Mouse (Mus musculus) cerebellum, adult 18-20 months (tissue): ENCODE data around the gene Msrb3.
"Not testable (repeated sequence)": the region's sequence is repeated elsewhere in the genome, so short reads cannot be mapped to it uniquely, and the experiment has no call there.

Experiments
- DNase-seq, 2 experiments: peaks; one replicate each; pipeline ENCODE4 v3.0.0; 2021

Msrb3 gene

DNA sequence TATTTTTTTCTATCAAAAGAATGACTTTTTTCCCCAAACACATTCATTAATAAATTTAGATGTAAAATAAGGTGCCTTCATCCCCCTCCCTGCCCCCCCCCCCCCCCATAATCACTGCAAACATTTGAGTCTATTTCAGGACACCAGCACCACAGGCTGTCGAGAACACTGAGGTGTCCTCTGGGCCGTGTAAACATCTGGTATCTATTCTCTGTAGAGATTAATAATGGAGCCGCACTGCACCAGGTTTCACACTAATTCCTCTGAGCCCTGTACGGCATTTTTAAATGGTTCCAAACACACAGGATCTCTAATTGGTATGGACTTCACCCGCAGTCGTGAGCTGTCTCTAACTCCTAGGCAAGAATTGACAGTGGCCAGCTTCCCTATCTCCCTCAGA, 97.8 kb downstream of the Msrb3 start:
- no peak for DNase-seq

- no peak for DNase-seq
These were observed 99.4 kb downstream of the Msrb3 start for GRCm38 (mm10) chr10:120799479-120799878.

DNA sequence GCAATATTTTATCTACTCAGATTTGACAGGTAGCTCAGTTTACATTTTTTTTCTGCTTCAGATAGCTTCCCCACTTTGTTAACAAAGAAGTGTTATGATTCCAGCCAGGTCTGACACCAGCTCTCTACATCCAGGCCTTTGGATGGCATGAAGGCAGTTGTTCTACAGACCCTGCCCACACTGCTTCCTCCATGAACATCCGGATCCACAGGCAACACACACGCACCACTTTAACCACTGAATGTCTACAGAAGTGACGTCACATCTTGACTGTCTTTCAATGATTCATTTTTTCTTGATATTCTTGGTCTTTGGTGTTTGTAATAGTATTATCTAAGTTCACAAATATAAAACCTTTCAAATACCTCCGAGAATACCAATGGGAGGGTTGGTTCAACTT, 102.2 kb downstream of the Msrb3 start:
- no peak for DNase-seq

GRCm38 (mm10) chr10:120794391-120794817, 104.5 kb downstream of the Msrb3 start:
- no peak for DNase-seq

DNA sequence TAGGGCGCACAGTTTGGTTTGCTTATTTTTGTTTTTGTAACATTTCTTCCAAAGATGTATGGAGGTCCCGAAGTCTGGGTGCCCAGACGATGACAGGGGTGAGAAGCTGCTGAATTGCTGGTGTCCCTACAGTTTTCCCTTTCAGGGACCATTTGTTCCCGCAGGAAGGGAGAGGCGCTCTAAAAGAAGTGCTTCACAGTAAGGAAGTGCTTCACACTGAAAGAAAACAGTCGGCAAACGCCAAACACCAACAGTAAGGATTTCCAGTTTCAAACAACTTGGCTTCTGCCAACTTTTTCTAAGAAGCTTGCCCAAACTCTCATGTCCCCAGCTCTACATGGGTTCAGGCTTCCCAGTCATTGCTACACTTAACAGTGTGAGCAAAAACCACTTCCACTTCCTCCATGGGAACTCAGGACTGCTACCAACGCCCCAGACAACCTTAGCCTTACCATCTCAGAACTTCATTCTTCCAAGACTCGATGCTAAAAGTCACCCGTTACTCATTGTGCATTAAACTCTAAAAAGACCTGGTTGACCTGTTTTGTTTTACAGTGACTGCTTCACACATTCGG, 106.6 kb downstream of the Msrb3 start:
- DNase-seq = no peak

DNA sequence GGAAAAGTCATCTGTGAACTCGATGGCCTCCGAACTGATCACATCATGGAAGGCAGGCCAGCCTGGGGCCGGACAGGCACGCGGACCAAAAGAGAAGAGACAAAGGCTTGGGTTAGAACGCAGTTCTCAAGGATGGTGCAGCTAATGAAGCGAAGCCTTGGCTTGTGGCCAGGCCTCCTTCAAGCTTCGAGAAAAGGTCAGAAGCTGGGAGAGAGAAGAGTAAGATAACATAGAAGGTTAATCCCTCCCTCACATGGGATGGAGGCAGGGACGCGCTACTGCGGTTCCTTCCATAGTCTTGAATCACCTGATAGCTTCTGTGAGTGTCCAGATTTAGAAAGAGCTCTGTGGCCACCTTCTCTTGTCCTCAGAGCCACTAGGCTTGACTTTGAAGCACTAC, 107.5 kb downstream of the Msrb3 start:
- no peak for DNase-seq

DNA sequence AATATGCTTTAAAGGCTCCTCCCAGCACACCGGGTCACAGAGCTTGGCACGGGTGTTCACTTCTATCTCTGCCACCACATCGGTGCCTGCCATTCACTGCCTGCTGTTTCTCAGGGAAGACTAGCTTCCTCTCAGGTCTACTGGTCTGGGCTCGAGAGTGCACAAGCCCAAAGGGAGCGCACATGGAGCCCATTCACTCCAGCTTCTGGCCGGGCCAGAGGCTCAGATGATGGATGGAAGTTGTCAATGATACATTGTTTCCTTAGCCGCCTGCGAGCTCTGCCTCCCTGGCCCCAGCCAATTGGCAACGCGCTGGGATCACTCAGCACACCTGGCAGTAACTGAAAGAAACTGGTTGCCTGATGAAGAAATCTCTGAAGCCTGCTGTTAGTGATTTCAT, 111.7 kb downstream of the Msrb3 start:
- no peak for DNase-seq

GRCm38 (mm10) chr10:120784516-120784915, 114.4 kb downstream of the Msrb3 start:
- DNase-seq = no peak

GRCm38 (mm10) chr10:120783393-120783792, 115.5 kb downstream of the Msrb3 start:
- DNase-seq = no peak

- no peak for DNase-seq
These were observed 121.4 kb downstream of the Msrb3 start for GRCm38 (mm10) chr10:120777499-120777898.

GRCm38 (mm10) chr10:120775361-120775760, 123.5 kb downstream of the Msrb3 start:
- DNase-seq = no peak

- no peak for DNase-seq
These were observed 131.5 kb downstream of the Msrb3 start for GRCm38 (mm10) chr10:120767418-120767817.

GRCm38 (mm10) chr10:120765398-120765797, 133.5 kb downstream of the Msrb3 start:
- no peak for DNase-seq

GRCm38 (mm10) chr10:120763656-120764466, 135.0 kb downstream of the Msrb3 start:
- DNase-seq = no peak

GRCm38 (mm10) chr10:120762958-120763357, 135.9 kb downstream of the Msrb3 start:
- DNase-seq = no peak

DNA sequence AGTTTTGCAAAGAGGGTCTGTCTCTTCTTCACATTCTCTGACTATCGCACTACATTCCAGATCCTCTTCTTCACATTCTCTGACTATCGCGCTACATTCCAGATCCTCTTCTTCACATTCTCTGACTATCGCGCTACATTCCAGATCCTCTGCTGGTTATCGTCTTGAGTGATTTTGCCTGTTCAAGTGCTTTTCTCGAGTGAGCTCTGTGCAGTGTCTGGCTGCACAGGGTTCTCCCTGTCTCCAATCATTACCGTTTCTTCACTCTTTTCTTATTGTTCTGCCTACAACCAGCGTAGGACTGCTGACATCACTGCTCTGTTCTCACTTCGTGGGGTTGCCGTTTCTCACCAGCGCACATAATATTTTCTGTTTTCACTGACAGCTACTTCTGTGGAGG, 138.2 kb downstream of the Msrb3 start:
- DNase-seq = no peak

DNA sequence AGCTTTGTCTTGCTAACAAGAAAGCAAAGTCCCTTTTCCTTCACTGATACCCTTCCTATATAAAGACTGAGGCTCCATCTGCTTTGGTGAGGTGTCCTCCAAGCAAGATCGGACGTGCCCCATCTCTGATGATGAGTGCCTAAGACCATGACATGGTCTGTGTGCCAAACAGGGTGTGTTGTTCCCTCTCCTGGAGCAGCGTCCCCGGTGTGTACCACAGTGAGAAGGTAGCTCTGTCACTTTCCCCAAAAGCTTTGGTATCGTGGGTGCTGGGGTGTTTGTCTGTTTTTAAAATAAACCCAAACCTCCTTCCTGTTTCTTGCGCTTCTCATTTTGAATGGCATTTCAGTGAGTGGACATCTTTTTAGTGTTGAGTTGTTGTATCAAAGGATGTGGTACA, 139.0 kb downstream of the Msrb3 start:
- no peak for DNase-seq

DNA sequence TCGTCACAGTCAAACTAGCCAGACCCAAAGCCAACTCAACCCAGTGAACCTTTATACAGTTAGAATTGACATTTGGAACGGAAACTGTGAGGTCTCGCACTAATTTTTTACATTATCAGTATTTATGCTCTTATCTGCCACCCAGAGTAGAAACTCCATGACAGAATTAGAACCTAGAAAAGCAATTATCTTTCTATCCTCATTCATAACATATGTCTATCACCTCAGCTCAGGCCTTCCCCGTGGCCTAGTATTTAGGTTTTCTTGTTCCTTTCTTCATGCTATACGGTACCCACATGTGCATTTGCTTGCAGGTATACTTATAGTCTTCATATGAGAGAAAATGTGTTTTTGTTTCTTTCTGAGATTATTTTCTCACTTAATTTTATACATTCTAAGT, 146.4 kb downstream of the Msrb3 start:
- DNase-seq = no peak

DNA sequence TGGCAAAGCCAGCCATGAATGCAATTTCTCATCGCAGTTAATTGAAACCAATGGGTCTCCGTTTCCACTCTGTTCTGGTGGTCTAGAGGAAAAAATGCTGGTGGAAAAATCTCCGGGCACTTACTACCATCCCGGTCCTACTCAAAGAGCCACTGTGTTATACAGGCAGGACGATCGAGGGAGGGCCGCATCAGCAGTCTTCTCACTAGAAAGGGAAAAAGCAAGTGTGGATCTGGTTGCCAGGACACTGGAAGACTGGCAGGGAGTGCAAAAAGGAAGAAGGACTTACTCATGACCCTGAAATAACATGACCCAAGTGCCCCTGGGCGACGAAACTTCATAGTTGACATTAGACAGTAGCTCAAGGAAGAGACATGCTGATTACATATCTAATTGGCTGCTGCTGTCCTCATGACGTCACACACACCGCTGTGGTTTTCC, 147.1 kb downstream of the Msrb3 start:
- no peak for DNase-seq

DNA sequence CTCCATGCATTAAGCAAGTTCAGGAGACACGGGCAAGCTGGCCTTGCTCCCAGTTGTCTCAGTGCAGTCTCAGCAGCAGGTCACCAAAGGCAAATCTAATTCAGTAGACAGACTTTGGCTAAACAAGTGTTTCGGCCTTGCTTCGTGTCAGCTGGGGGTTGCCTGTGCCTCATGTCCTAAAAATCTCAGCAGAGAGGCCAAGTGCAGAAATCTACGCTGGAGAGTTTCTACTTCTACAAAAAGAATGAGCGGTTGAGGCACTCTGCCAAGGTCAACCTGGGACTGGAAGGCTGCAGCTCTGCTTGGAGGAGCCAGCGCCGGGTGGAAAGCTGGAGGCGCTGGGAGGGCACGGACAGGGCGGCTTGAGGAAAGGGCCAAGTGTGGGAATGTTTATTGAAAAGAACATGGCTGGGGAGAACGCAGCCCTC, 147.6 kb downstream of the Msrb3 start:
- peak in 1 of 2 experiments; percentile 15 for DNase-seq

GRCm38 (mm10) chr10:120749556-120749955, 149.3 kb downstream of the Msrb3 start:
- not testable (repeated sequence) for DNase-seq

- no peak for DNase-seq
These were observed 150.7 kb downstream of the Msrb3 start for GRCm38 (mm10) chr10:120748156-120748555.

GRCm38 (mm10) chr10:120745138-120745856, 153.6 kb downstream of the Msrb3 start:
- peak; percentile 20 to 25 for DNase-seq
